Mouse (Mus musculus) activated CD4-positive, CD25-positive, alpha-beta regulatory T cell (primary cell): Measurements from ENCODE around the gene Cemip2. TPM values are rescaled to one million over a fixed set of nuclear protein-coding genes. Genes with fewer than 3 reads are reported as not detected.

Experiments used
- polyA plus RNA-seq, 2 experiments: library from polyadenylated mRNA; unstranded; fragments of 100-300 nt; shearing (Covaris generic); gene quantifications; one replicate each; pipeline ENCODE4 v1.2.1; 2017

Cemip2 gene
- polyA plus RNA-seq = 10 to 100 TPM in 1 of 2 experiments, 1 to 10 TPM in 1; 3.3 to 16.0 TPM

DNA sequence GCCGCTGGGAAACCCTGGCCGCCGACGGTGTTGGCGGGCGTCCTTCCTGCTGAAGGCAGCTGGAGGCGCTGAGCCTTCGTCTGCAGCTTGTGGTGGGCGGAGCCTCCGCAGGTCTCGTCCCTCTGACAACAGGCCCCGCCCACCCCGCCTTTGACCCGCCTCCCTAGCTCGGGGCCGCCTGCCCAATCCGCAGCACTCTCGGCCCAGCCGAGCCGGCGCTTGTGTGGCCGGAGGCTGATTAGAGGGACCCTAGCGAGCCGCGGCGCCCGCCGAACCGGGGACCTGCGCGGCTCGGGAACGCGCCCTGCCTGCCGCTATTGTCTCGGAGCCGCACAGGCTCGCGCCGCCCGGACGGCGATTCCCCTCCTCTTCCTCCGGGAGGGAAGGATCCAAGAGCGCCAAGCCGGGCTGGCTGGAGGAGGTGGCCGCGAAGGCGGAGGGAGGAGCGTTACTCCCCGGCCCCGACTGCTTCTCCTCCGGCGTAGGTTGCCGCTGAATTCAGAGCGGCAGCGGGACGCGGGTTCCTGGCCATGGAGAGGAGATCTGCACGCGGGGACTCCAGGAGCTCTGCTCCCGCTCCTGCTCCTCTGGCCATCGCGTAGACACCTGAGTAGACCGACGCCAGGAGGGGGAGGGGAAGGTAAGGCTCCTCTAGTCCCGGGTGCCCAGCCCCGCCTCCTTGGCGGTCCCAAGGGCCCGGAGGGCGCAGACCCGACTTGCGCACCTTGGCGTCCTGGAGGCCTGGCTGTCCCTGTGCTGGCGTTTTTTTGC lies at the start of gene Cemip2:
Gene Cemip2 (plus strand): TSS at position 196 of the 771 bp plus-strand sequence.

Other genes starting within 250 kb of the Cemip2 start
- gene 1110059E24Rik, start 125.4 kb upstream of the Cemip2 start, polyA plus RNA-seq = 10 to 100 TPM; 35.3 to 40.4 TPM
- 10 to 100 TPM; 37.8 to 55.2 TPM for gene Abhd17b, start 125.2 kb upstream of the Cemip2 start, polyA plus RNA-seq